Mouse (Mus musculus) midbrain, embryonic 11.5 days (tissue): ENCODE results near the gene Hdac6. TPM values are rescaled to one million over a fixed set of nuclear protein-coding genes. Genes with fewer than 3 reads are reported as not detected.
"Not testable (repeated sequence)": the region's sequence is repeated elsewhere in the genome, so short reads cannot be mapped to it uniquely, and the experiment has no call there.

Experiments used
- ATAC-seq: fragments of 200-750 bp; cut with Nextera tagmentation; 2 replicates; pipeline ENCODE4 v1.8.0; 2017; ENCODE audit warnings: moderate TSS enrichment, moderate library complexity; ENCODE audit not compliant: low FRiP score
- DNase-seq: peaks from one replicate; pipeline ENCODE4 v3.0.0; 2015; ENCODE audit warnings: low spot score; ENCODE audit errors: missing footprints
- H3K27ac ChIP-seq: fragments of 300-500 bp; sonication (generic); 2 replicates; pipeline ENCODE4 v1.5.1; 2014; ENCODE audit warnings: low read depth, low read length
- H3K27me3 ChIP-seq: fragments of 300-500 bp; sonication (generic); 2 replicates; pipeline ENCODE4 v1.6.1; 2014; ENCODE audit warnings: mild to moderate bottlenecking, low read length, moderate library complexity, mixed read lengths; ENCODE audit not compliant: control insufficient read depth, insufficient read depth
- H3K36me3 ChIP-seq: fragments of 300-500 bp; sonication (generic); 2 replicates; pipeline ENCODE4 v1.6.1; 2014; ENCODE audit warnings: mild to moderate bottlenecking, low read length, moderate library complexity, mixed read lengths; ENCODE audit not compliant: control insufficient read depth, insufficient read depth
- H3K4me1 ChIP-seq: fragments of 300-500 bp; sonication (generic); 2 replicates; pipeline ENCODE4 v1.6.1; 2014; ENCODE audit warnings: low read length; ENCODE audit not compliant: control insufficient read depth, insufficient read depth
- H3K4me2 ChIP-seq: fragments of 300-500 bp; sonication (generic); 2 replicates; pipeline ENCODE4 v1.6.1; 2014; ENCODE audit warnings: mild to moderate bottlenecking, moderate library complexity
- H3K4me3 ChIP-seq: fragments of 300-500 bp; sonication (generic); 2 replicates; pipeline ENCODE4 v1.5.1; 2014; ENCODE audit warnings: low read depth, low read length
- H3K9ac ChIP-seq: fragments of 300-500 bp; sonication (generic); 2 replicates; pipeline ENCODE4 v1.6.1; 2014; ENCODE audit warnings: low read length
- H3K9me3 ChIP-seq: fragments of 300-500 bp; sonication (generic); 2 replicates; pipeline ENCODE4 v1.6.1; 2016; ENCODE audit warnings: low read length; ENCODE audit not compliant: control insufficient read depth
- WGBS: fragments of 180-500 bp; shearing (Covaris S2); extraction: QIAGEN DNeasy Blood & Tissue Kit; methylation state at CpG from one replicate; pipeline ENCODE4 v1.1.7; 2014; 5-methylcytosine and 5-hydroxymethylcytosine counted together
- polyA plus RNA-seq: library from polyadenylated mRNA; unstranded; fragments of >200 nt; fragmentation: Nextera tagmentation; extraction: Ambion mirVana; gene quantifications from 2 replicates; pipeline ENCODE4 v1.2.1, GENCODE M21; 2014

The Hdac6 gene
- polyA plus RNA-seq, 1 experiment from 2014 or later = 60.4 TPM

- Histone ChIP-seq H3K27me3 (peaks cover 9% of the 10 kb centered on the region), H3K9me3 (no peaks in the 10 kb centered on the region), H3K36me3 (0 out of 2 replicates have a peak, but pooled peaks cover 4% of the 10 kb centered on the region), H3K27ac (no peak within 1 kb of the TSS), H3K4me3 (no peak within 1 kb of the TSS), H3K4me2 (no peak within 1 kb of the TSS), H3K9ac (no peak within 1 kb of the TSS), H3K4me1 (no peaks in the 10 kb centered on the region)
- no peak for ATAC-seq
- DNase-seq = no peak
- 11% methylated on average over 18 of the region's 19 CpGs for WGBS
Measured at GRCm38 (mm10) chrX:7928270-7928790, 19.4 kb downstream of the Hdac6 start, which contains the start of gene Eras. Gene Eras (minus strand): TSS chrX:7928607.

DNA sequence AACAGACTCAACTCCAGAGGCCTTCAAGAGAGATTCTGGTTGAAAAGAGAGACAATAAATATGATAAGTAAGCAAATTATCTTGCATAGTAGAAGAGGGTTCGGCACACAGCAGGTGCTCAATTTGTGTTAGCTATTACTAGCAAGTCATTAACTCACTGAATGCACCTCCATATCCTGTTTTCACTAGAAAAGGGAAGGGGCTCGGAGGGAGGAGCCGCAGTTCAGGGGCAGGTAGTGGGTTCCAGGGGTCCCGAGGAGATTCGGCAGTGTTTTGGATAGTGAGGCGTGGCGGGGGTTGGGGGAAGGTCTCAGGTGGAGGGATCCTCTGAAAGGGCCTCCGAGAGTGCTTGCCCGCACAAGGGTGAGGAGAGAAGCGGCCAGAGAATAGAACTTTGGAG, 20.6 kb downstream of the Hdac6 start:
- peaks cover 19% of the 10 kb centered on the region for H3K27me3 ChIP-seq
- no peak for ATAC-seq
- WGBS = 22% methylated on average over 10 of the region's 10 CpGs
- H3K4me2 ChIP-seq = no peak overlapping the region
- H3K9me3 ChIP-seq = no peaks in the 10 kb centered on the region
- 0 out of 2 replicates have a peak, but pooled peaks cover 4% of the 10 kb centered on the region for H3K36me3 ChIP-seq
- H3K4me1 ChIP-seq = peaks cover 6% of the 10 kb centered on the region
- DNase-seq = no peak
- H3K4me3 ChIP-seq = no peak overlapping the region
- H3K27ac ChIP-seq = no peak overlapping the region
- no peak overlapping the region for H3K9ac ChIP-seq

DNA sequence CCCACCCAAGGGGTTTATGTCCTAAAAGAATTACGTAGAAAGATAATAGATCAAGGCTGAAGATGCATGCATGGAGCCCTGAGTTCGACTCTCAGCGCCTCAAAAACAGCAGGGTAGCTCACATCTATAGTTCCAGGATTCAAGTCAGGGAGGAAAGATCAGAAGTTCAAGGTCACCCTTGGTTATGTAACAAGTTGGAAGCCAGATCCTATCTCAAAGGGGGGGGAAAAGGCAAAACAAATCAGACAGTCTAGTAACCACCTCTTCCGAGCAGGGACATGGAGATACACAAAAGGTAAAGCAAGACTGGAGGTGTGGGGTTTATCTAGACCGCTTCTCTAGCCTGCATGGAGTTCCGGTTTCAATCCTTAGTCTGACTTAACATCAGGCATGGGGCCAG, 21.4 kb downstream of the Hdac6 start:
- peaks cover 26% of the 10 kb centered on the region for H3K27me3 ChIP-seq
- H3K4me1 ChIP-seq = peaks cover 6% of the 10 kb centered on the region
- H3K9me3 ChIP-seq = no peaks in the 10 kb centered on the region
- H3K4me2 ChIP-seq = no peak overlapping the region
- WGBS = 70% methylated on average over 6 of the region's 6 CpGs
- no peak overlapping the region for H3K27ac ChIP-seq
- H3K36me3 ChIP-seq = 0 out of 2 replicates have a peak, but pooled peaks cover under 1% of the 10 kb centered on the region
- no peak overlapping the region for H3K9ac ChIP-seq
- no peak for DNase-seq
- no peak overlapping the region for H3K4me3 ChIP-seq
- ATAC-seq = no peak

- no peaks in the 10 kb centered on the region for H3K36me3 ChIP-seq
- WGBS = 12% methylated on average over 42 of the region's 48 CpGs
Measured at GRCm38 (mm10) chrX:7922032-7922431, 25.7 kb downstream of the Hdac6 start.

GRCm38 (mm10) chrX:7919601-7920383, 27.9 kb downstream of the Hdac6 start, which contains the start of gene Pcsk1n:
Gene Pcsk1n (plus strand): TSS chrX:7919822.
- Histone ChIP-seq H3K27me3 (peaks cover 24% of the 10 kb centered on the region), H3K9me3 (no peaks in the 10 kb centered on the region), H3K4me1 (peaks cover 9% of the 10 kb centered on the region), H3K27ac (peak within 1 kb of the TSS; percentile 48; the same call in 1 of the 2 replicates), H3K36me3 (no peaks in the 10 kb centered on the region), H3K4me2 (peak within 1 kb of the TSS; percentile 48), H3K4me3 (peak within 1 kb of the TSS; percentile 26), H3K9ac (peak within 1 kb of the TSS; percentile 17; the same call in 1 of the 2 replicates)
- ATAC-seq (peak; percentile 85), DNase-seq (peak; percentile 86)
- WGBS = 12% methylated on average over 32 of the region's 40 CpGs

More at GRCm38 (mm10) chrX:7922032-7922431, 25.7 kb downstream of the Hdac6 start:
- DNase-seq (no peak), ATAC-seq (peak; percentile 41)
- H3K27ac ChIP-seq = no peak overlapping the region
- peaks cover 9% of the 10 kb centered on the region for H3K4me1 ChIP-seq
- peaks cover 28% of the 10 kb centered on the region for H3K27me3 ChIP-seq
- peak overlapping the region; percentile 30 for H3K4me3 ChIP-seq
- peak overlapping the region; percentile 52 for H3K4me2 ChIP-seq
- H3K9me3 ChIP-seq = no peaks in the 10 kb centered on the region
- H3K9ac ChIP-seq = peak overlapping the region; percentile 54

DNA sequence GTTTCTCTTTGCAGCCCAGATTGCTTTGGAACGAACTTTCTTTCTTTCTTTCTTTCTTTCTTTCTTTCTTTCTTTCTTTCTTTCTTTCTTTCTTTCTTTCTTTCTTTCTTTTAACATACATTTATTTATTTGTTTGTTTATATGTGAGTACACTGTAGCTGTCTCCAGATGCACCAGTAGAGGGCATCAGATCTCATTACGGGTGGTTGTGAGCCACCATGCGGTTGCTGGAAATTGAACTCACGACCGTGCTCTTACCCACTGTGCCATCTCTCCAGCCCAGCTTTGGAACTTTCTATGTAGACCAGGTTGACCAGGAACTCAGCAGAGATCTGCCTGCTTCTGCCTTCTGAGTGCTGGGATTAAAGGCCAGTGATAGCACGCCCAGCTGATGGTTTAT, 29.7 kb downstream of the Hdac6 start:
- H3K9me3 ChIP-seq = not testable (repeated sequence)
- 79% methylated on average over 6 of the region's 6 CpGs for WGBS

GRCm38 (mm10) chrX:7915669-7916068, 32.0 kb downstream of the Hdac6 start:
- 35% methylated on average over 3 of the region's 3 CpGs for WGBS
- not testable (repeated sequence) for H3K4me2 ChIP-seq

More for the DNA sequence above, 29.7 kb downstream of the Hdac6 start:
- not testable (repeated sequence) for H3K4me2 ChIP-seq, H3K4me1 ChIP-seq, DNase-seq, ATAC-seq, H3K27ac ChIP-seq, H3K36me3 ChIP-seq, H3K4me3 ChIP-seq, H3K9ac ChIP-seq
- H3K27me3 ChIP-seq = peaks cover 17% of the 10 kb centered on the region; the same call in 1 of the 2 replicates

GRCm38 (mm10) chrX:7910473-7910872, 37.2 kb downstream of the Hdac6 start:
- no peaks in the 10 kb centered on the region for H3K4me1 ChIP-seq
- no peak for DNase-seq
- H3K27ac ChIP-seq = no peak overlapping the region
- ATAC-seq = no peak
- no peak overlapping the region for H3K9ac ChIP-seq
- H3K27me3 ChIP-seq = no peaks in the 10 kb centered on the region
- H3K4me2 ChIP-seq = no peak overlapping the region
- H3K9me3 ChIP-seq = no peaks in the 10 kb centered on the region
- H3K36me3 ChIP-seq = no peaks in the 10 kb centered on the region; the same call in 1 of the 2 replicates
- WGBS = 59% methylated on average over 6 of the region's 6 CpGs
- H3K4me3 ChIP-seq = no peak overlapping the region

More at GRCm38 (mm10) chrX:7915669-7916068, 32.0 kb downstream of the Hdac6 start:
- H3K4me3 ChIP-seq, H3K27ac ChIP-seq, H3K9ac ChIP-seq, H3K9me3 ChIP-seq, H3K36me3 ChIP-seq, DNase-seq, ATAC-seq, H3K27me3 ChIP-seq, H3K4me1 ChIP-seq: not testable (repeated sequence)

DNA sequence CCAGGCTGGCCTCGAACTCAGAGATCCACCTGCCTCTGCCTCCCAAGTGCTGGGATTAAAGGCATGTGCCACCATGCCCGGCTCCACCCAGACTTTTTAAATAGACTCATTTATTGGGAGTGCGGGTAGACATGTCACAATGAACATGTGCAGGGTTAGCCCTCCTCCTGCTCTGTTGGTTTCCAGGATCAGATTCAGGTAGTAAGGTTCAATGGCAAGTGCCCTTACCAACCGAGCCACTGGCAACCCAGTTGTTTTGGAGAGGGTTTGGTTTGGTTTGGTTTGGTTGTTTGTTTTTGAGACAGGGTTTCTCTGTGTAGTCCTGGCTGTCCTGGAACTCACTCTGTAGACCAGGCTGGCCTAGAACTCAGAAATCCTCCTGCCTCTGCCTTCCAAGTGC, 38.4 kb downstream of the Hdac6 start, which contains the start of gene Gm10490:
TSS of gene Gm10490 (plus strand) at position 301 of the 400 bp plus-strand sequence.
- H3K4me1 ChIP-seq, H3K9ac ChIP-seq, H3K27me3 ChIP-seq, H3K27ac ChIP-seq, H3K9me3 ChIP-seq, H3K36me3 ChIP-seq, ATAC-seq, H3K4me3 ChIP-seq, DNase-seq, H3K4me2 ChIP-seq: not testable (repeated sequence)
- WGBS = 87% methylated on average over 4 of the region's 4 CpGs
